10 mouse cellular contexts compared by ENCODE assay signal in genomic region chr10:56893210-56893705, GRCm38 (mm10).
DNase-seq lines count a peak whose midpoint lies in the region.
"Had no signal": no experiment of that assay in that cellular context is flagged by ENCODE, and none has a peak within 500 bp of the region (broad histone marks: within the 10 kb centered on the region; RNA-seq: fewer than 3 reads in every experiment).

No protein-coding gene starts in this region.

- no peaks in the 10 kb centered on the region for H3K36me3 ChIP-seq in limb, embryonic 10.5 days

- H3K4me1 ChIP-seq in limb, embryonic 10.5 days, result peaks cover 15% of the 10 kb centered on the region

- H3K27me3 ChIP-seq in limb, embryonic 10.5 days (ENCODE audit: low read depth, poor library complexity, severe bottlenecking), result no peaks in the 10 kb centered on the region

- peak; percentile 25 for DNase-seq in right cerebral cortex, adult 18-20 months
- no peak for DNase-seq in right cerebral cortex, postnatal 25 days
- peak; percentile 23 to 28 for DNase-seq in frontal cortex, postnatal 36 days (ENCODE audit: low spot score in 2 of 2)
- peak; percentile 48 for DNase-seq in limb, embryonic 10.5 days (ENCODE audit: low spot score)
- peak; percentile 19 for DNase-seq in right cerebral cortex, postnatal 14 days
- no peak for DNase-seq in kidney, adult 8-10 months
- DNase-seq in urinary bladder, adult 18-20 months (ENCODE audit: low spot score in 2 of 2), result no peak
- DNase-seq in urinary bladder, postnatal 4 days (ENCODE audit: low spot score in 2 of 2), result no peak
- DNase-seq: kidney, postnatal 36 days had no signal

- WGBS in limb, embryonic 10.5 days, result 67% methylated on average over 8 of the region's 8 CpGs

- H3K4me3 ChIP-seq in limb, embryonic 10.5 days, result no peak overlapping the region

- peak overlapping the region; percentile 78 for H3K27ac ChIP-seq in limb, embryonic 10.5 days
- H3K27ac ChIP-seq: macrophage had no signal

- H3K9me3 ChIP-seq in limb, embryonic 10.5 days (replicated peaks), result no peaks in the 10 kb centered on the region

Comparison
In these comparisons a context has a peak if more than half of its experiments do, and no peak if none do; other contexts are left out.
1. DNase-seq: peak in right cerebral cortex, adult 18-20 months (single experiment), frontal cortex, postnatal 36 days (2 of 2), limb, embryonic 10.5 days (single experiment) and right cerebral cortex, postnatal 14 days (single experiment); none in right cerebral cortex, postnatal 25 days (single experiment), kidney, adult 8-10 months (0 of 2), urinary bladder, adult 18-20 months (0 of 2) and urinary bladder, postnatal 4 days (0 of 2).